Mouse (Mus musculus) embryonic fibroblast, embryonic 13.5 days (primary cell): ENCODE data around the gene Bach2.

ENCODE experiments used
- CTCF ChIP-seq: IDR thresholded peaks from 2 replicates; pipeline ENCODE4 v1.5.1; 2011; ENCODE audit warnings: mild to moderate bottlenecking, control low read depth, low read length, moderate library complexity, borderline replicate concordance; ENCODE audit not compliant: insufficient read depth
- POLR2A ChIP-seq: IDR thresholded peaks from 2 replicates; pipeline ENCODE4 v1.6.1; 2011; ENCODE audit warnings: low read depth, mild to moderate bottlenecking, control low read depth, low read length, moderate library complexity

GRCm38 (mm10) chr4:32239749-32240131, 1.1 kb downstream of the Bach2 start:
- TF ChIP-seq CTCF (no peak), POLR2A (no peak)
